Mouse (Mus musculus) liver, postnatal 0 days (tissue): ENCODE data around the gene 4931406P16Rik. TPM values are rescaled to one million over a fixed set of nuclear protein-coding genes. Genes with fewer than 3 reads are reported as not detected.

ENCODE experiments used
- ATAC-seq: fragments of 200-750 bp; cut with Nextera tagmentation; 2 replicates; pipeline ENCODE4 v1.8.0; 2017; ENCODE audit warnings: mild to moderate bottlenecking, moderate library complexity
- DNase-seq: peaks from one replicate; pipeline ENCODE4 v3.0.0-alpha.2; 2016
- H3K27ac ChIP-seq: fragments of 300-500 bp; sonication (generic); 2 replicates; pipeline ENCODE4 v1.5.1; 2014; ENCODE audit warnings: antibody characterized with exemption, moderate library complexity, mild to moderate bottlenecking, low read depth
- H3K27me3 ChIP-seq: fragments of 300-500 bp; sonication (generic); 2 replicates; pipeline ENCODE4 v1.6.1; 2014; ENCODE audit warnings: low read length, control low read depth, mixed read lengths; ENCODE audit not compliant: insufficient read depth
- H3K36me3 ChIP-seq: fragments of 300-500 bp; sonication (generic); replicated peaks from 2 replicates; pipeline ENCODE4 v1.6.1; 2014; ENCODE audit warnings: mild to moderate bottlenecking, control low read depth, low read length, moderate library complexity, mixed read lengths; ENCODE audit not compliant: insufficient read depth
- H3K4me1 ChIP-seq: fragments of 300-500 bp; sonication (generic); 2 replicates; pipeline ENCODE4 v1.6.1; 2014; ENCODE audit warnings: antibody characterized with exemption, mild to moderate bottlenecking, control low read depth; ENCODE audit not compliant: insufficient read depth
- H3K4me2 ChIP-seq: fragments of 300-500 bp; sonication (generic); 2 replicates; pipeline ENCODE4 v1.6.1; 2014; ENCODE audit warnings: low read depth, mild to moderate bottlenecking, low read length, moderate library complexity, mixed read lengths
- H3K4me3 ChIP-seq: fragments of 300-500 bp; sonication (generic); 2 replicates; pipeline ENCODE4 v1.5.1; 2014; ENCODE audit warnings: low read depth, low read length
- H3K9ac ChIP-seq: fragments of 300-500 bp; sonication (generic); replicated peaks from 2 replicates; pipeline ENCODE4 v1.6.1; 2014; ENCODE audit warnings: mild to moderate bottlenecking, moderate library complexity
- H3K9me3 ChIP-seq: fragments of 300-500 bp; sonication (generic); 2 replicates; pipeline ENCODE4 v1.6.1; 2016; ENCODE audit warnings: mild to moderate bottlenecking, control low read depth, low read length, mixed read lengths
- CTCF ChIP-seq: sonication (generic); IDR thresholded peaks from 2 replicates; pipeline ENCODE4 v1.5.1; 2016; ENCODE audit warnings: antibody characterized with exemption, low read depth
- EP300 ChIP-seq: IDR thresholded peaks from 2 replicates; pipeline ENCODE4 v1.6.1; 2016; ENCODE audit warnings: antibody characterized with exemption, low read depth, mild to moderate bottlenecking
- WGBS: fragments of 180-500 bp; shearing (Covaris S2); extraction: QIAGEN DNeasy Blood & Tissue Kit; methylation state at CpG from one replicate; pipeline ENCODE4 v1.1.7; 2014; ENCODE audit not compliant: insufficient replicate concordance; 5-methylcytosine and 5-hydroxymethylcytosine counted together
- polyA plus RNA-seq: library from polyadenylated mRNA; unstranded; fragments of >200 nt; fragmentation: Nextera tagmentation; extraction: Ambion mirVana; gene quantifications from 2 replicates; pipeline ENCODE4 v1.2.1, GENCODE M21; 2015

Gene 4931406P16Rik
- polyA plus RNA-seq, 1 experiment from 2014 or later, result 9.3 TPM

DNA sequence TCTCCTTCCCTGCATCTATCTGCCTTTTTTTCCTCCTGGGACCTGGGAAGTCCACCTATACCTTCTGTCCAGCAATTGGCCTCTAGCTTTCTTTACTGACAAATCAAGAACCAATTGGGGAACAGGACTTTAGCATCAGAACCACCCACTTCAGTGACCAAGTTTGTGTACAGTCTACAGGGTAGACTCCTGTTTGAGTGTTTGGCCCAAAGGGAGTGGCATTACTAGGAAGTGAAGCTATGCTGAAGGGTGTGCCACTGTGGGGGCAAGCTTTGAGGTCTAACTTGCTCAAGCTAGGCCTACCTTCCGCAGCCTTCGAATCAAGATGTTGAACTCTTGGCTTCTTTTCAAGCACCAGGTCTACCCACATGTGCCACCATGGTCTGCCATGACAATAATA, 112.5 kb downstream of the 4931406P16Rik start:
- TF ChIP-seq CTCF, result no peak
- TF ChIP-seq EP300, result no peak
- 90% methylated on average over 2 of the region's 2 CpGs for WGBS

GRCm38 (mm10) chr7:34198346-34198745, 115.0 kb downstream of the 4931406P16Rik start:
- Histone ChIP-seq H3K9ac (no peak overlapping the region), H3K27me3 (no peaks in the 10 kb centered on the region), H3K9me3 (no peaks in the 10 kb centered on the region), H3K4me2 (no peak overlapping the region), H3K4me3 (no peak overlapping the region), H3K4me1 (peaks cover 8% of the 10 kb centered on the region; the same call in 1 of the 2 replicates), H3K27ac (no peak overlapping the region), H3K36me3 (peaks cover 26% of the 10 kb centered on the region)
- DNase-seq (peak; percentile 62), ATAC-seq (no peak)
- 49% methylated on average over 3 of the region's 3 CpGs for WGBS
- TF ChIP-seq CTCF, result peak; percentile 78
- TF ChIP-seq EP300, result no peak

More for the DNA sequence above, 112.5 kb downstream of the 4931406P16Rik start:
- DNase-seq (no peak), ATAC-seq (no peak)
- Histone ChIP-seq H3K27me3 (no peaks in the 10 kb centered on the region), H3K4me1 (0 out of 2 replicates have a peak, but pooled peaks cover 2% of the 10 kb centered on the region), H3K9ac (no peak overlapping the region), H3K4me3 (no peak overlapping the region), H3K27ac (no peak overlapping the region), H3K36me3 (peaks cover 45% of the 10 kb centered on the region), H3K9me3 (no peaks in the 10 kb centered on the region), H3K4me2 (no peak overlapping the region)

GRCm38 (mm10) chr7:34196132-34197128, 116.9 kb downstream of the 4931406P16Rik start, which contains the start of gene Pdcd2l:
Pdcd2l (minus strand) TSS chr7:34196661.
- H3K9me3 ChIP-seq, result no peaks in the 10 kb centered on the region
- H3K4me1 ChIP-seq, result peaks cover 8% of the 10 kb centered on the region; the same call in 1 of the 2 replicates
- peak within 1 kb of the TSS; percentile 66 for H3K27ac ChIP-seq
- H3K27me3 ChIP-seq, result no peaks in the 10 kb centered on the region
- 2% methylated on average over 69 of the region's 70 CpGs for WGBS
- TF ChIP-seq CTCF (no peak), EP300 (no peak)
- H3K36me3 ChIP-seq, result peaks cover 13% of the 10 kb centered on the region
- H3K4me3 ChIP-seq, result peak within 1 kb of the TSS; percentile 72
- DNase-seq (peak; percentile 92), ATAC-seq (peak; percentile 91)
- peak within 1 kb of the TSS; percentile 78 for H3K9ac ChIP-seq
- peak within 1 kb of the TSS; percentile 83 for H3K4me2 ChIP-seq

DNA sequence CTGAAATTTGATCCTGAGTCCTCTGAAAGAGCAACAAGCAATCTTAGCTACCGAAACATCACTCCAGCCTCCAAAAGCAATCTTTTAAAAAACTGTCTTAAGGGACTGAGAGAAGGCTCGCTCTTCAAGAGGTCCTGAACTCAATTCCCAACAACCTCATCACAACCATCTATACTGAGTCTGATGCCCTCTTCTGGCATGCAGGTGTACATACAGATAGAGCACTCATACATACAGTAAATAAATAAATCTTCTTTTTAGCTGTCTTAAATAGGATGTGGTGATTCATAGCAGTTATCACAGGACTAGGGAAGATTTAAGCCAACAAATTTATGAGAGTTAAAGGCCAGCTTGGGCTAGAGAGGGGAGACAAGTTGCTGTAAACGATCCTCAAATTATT, 117.7 kb downstream of the 4931406P16Rik start:
- 44% methylated on average over 3 of the region's 3 CpGs for WGBS
- H3K4me1 ChIP-seq, result peaks cover 8% of the 10 kb centered on the region; the same call in 1 of the 2 replicates
- TF ChIP-seq EP300, result no peak
- peak; percentile 63 for TF ChIP-seq CTCF
- peak overlapping the region; percentile 78 for H3K9ac ChIP-seq
- H3K4me3 ChIP-seq, result peak overlapping the region; percentile 72
- H3K4me2 ChIP-seq, result peak overlapping the region; percentile 83
- no peaks in the 10 kb centered on the region for H3K9me3 ChIP-seq
- H3K27me3 ChIP-seq, result no peaks in the 10 kb centered on the region
- peak; percentile 56 for ATAC-seq
- H3K36me3 ChIP-seq, result peaks cover 7% of the 10 kb centered on the region
- H3K27ac ChIP-seq, result peak overlapping the region; percentile 66
- DNase-seq, result no peak

DNA sequence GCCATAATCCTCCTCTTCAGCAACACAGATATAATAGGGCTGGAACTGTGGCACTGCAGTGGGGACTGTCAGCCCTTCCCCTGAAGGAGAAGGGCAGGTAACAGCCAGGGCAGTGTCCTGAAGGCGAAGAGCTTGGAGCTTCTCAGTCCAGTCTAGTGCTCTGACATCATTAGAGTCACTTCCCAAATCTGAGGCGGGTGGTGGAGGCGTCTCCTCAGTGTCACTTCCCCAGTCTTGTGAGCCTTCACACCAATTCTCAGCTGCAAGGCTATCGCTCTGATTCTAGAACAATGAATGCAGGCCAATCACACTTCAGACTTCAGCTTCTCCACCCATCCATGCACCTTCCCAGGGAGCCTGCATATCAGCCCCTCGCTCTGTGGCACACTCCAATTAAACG, 120.5 kb downstream of the 4931406P16Rik start:
- H3K4me1 ChIP-seq, result peaks cover 8% of the 10 kb centered on the region; the same call in 1 of the 2 replicates
- 83% methylated on average over 6 of the region's 6 CpGs for WGBS
- no peak for ATAC-seq

DNA sequence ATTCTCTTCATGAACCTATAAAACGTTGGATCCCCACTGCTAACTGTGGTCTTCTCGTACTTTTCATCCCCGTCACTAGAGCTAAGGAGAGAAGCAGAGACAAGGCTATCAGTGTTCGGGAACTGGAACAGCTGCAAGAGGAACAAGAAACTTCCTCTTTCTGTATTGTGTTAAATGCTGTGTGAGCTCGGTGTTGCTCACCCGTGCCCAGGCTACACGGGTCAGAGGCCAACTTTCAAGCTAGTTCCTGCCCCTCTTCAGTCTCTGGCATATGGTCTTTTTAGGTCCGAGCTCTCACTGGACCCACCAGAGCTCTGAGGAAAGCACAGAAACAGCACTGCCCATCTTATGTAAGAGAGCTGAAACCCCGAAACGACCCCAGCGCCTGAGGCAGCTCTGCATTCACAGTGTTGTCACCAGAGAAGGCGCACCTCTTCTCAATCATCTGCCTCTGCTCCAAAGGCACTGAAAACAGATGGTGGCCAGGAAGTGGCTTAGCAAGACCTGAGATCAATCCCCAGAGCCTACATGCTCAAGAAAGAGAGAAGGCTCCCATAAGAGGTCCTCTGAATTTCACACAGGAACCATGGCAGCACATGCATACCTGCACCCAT, 123.9 kb downstream of the 4931406P16Rik start:
- peak overlapping the region; percentile 67 for H3K27ac ChIP-seq
- H3K4me1 ChIP-seq, result no peaks in the 10 kb centered on the region
- WGBS, result 50% methylated on average over 12 of the region's 12 CpGs
- DNase-seq (no peak), ATAC-seq (peak; percentile 50)
- peaks cover 46% of the 10 kb centered on the region for H3K36me3 ChIP-seq
- H3K9me3 ChIP-seq, result no peaks in the 10 kb centered on the region
- no peaks in the 10 kb centered on the region for H3K27me3 ChIP-seq
- TF ChIP-seq CTCF, result no peak
- TF ChIP-seq EP300, result no peak
- no peak overlapping the region for H3K4me3 ChIP-seq
- H3K4me2 ChIP-seq, result no peak overlapping the region
- no peak overlapping the region for H3K9ac ChIP-seq

More for the DNA sequence above, 120.5 kb downstream of the 4931406P16Rik start:
- no peaks in the 10 kb centered on the region for H3K27me3 ChIP-seq
- H3K9ac ChIP-seq, result no peak overlapping the region
- H3K4me3 ChIP-seq, result no peak overlapping the region
- H3K4me2 ChIP-seq, result no peak overlapping the region
- H3K27ac ChIP-seq, result peak overlapping the region; percentile 26; the same call in 1 of the 2 replicates
- no peaks in the 10 kb centered on the region for H3K9me3 ChIP-seq
- H3K36me3 ChIP-seq, result peaks cover 24% of the 10 kb centered on the region
- TF ChIP-seq CTCF (no peak), EP300 (no peak)
- no peak for DNase-seq

Other genes starting within 250 kb of the 4931406P16Rik start
- gene Scgb1b30, start 218.1 kb downstream of the 4931406P16Rik start, polyA plus RNA-seq, result not detected in 2 replicates
- 0.94 and 1.5 TPM in 2 replicates for gene Wtip, start 180.3 kb downstream of the 4931406P16Rik start, polyA plus RNA-seq
- 42.1 and 50.0 TPM in 2 replicates for gene Uba2, start 144.0 kb downstream of the 4931406P16Rik start, polyA plus RNA-seq
- 14.2 and 17.2 TPM in 2 replicates for gene Pdcd2l, start 116.9 kb downstream of the 4931406P16Rik start, polyA plus RNA-seq
- 173 and 218 TPM in 2 replicates for gene Gpi1, start 83.2 kb downstream of the 4931406P16Rik start, polyA plus RNA-seq
- gene Gm6096, start 62.5 kb downstream of the 4931406P16Rik start, polyA plus RNA-seq, result not detected in 2 replicates
- 30.3 and 31.2 TPM in 2 replicates for gene Lsm14a, start 79.8 kb upstream of the 4931406P16Rik start, polyA plus RNA-seq